Mouse (Mus musculus) erythroblast, embryonic 14.5 days (primary cell): ENCODE data around the gene Fbxo8.

Source experiments
- GATA1 ChIP-seq: IDR thresholded peaks from 2 replicates; pipeline ENCODE4 v1.6.1; 2012; ENCODE audit warnings: low read length, inconsistent platforms, mixed read lengths
- TAL1 ChIP-seq: IDR thresholded peaks from 3 replicates; pipeline ENCODE4 v1.6.1; 2012; ENCODE audit warnings: low read length, inconsistent platforms, mixed read lengths

DNA sequence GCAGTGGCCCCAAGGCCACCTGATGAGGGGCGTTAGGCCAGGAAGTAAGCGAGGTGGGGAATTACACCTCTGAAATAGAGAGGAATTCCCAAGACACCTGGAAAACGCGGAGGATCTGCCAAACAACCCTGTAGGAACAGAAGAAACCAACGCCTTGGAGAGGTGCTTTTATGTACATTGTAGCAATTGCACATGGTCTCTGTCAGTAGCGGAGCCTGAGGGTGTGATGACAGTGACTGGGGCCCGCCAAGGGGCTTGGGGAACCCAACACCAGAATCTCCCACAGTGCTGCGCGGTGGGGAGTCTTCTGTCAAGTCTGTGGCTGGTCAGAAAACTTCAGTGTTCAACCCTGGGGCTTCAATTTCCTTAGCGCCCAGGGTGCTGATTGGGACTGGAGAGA lies 72.5 kb downstream of the Fbxo8 start:
- TF ChIP-seq GATA1: no peak
- no peak for TF ChIP-seq TAL1
